Mouse (Mus musculus) forebrain, embryonic 15.5 days (tissue): ENCODE measurements around the gene Sema3g. TPM values are rescaled to one million over a fixed set of nuclear protein-coding genes. Genes with fewer than 3 reads are reported as not detected.

Experiments used
- ATAC-seq: fragments of 200-750 bp; cut with Nextera tagmentation; replicated peaks from 2 replicates; pipeline ENCODE4 v1.8.0; 2017; ENCODE audit warnings: mild to moderate bottlenecking, moderate TSS enrichment, moderate library complexity
- H3K27ac ChIP-seq: fragments of 300-500 bp; sonication (generic); replicated peaks from 2 replicates; pipeline ENCODE4 v1.5.1; 2015; ENCODE audit warnings: mild to moderate bottlenecking, inconsistent platforms
- H3K27me3 ChIP-seq: fragments of 300-500 bp; sonication (generic); 2 replicates; pipeline ENCODE4 v1.6.1; 2015; ENCODE audit warnings: inconsistent platforms
- H3K36me3 ChIP-seq: fragments of 300-500 bp; sonication (generic); 2 replicates; pipeline ENCODE4 v1.6.1; 2015; ENCODE audit warnings: mild to moderate bottlenecking, inconsistent platforms
- H3K4me1 ChIP-seq: fragments of 300-500 bp; sonication (generic); 2 replicates; pipeline ENCODE4 v1.6.1; 2015; ENCODE audit warnings: inconsistent platforms
- H3K4me2 ChIP-seq: fragments of 300-500 bp; sonication (generic); replicated peaks from 2 replicates; pipeline ENCODE4 v1.6.1; 2015; ENCODE audit warnings: mild to moderate bottlenecking, inconsistent platforms
- H3K4me3 ChIP-seq: fragments of 300-500 bp; sonication (generic); 2 replicates; pipeline ENCODE4 v1.5.1; 2015; ENCODE audit warnings: mild to moderate bottlenecking, inconsistent platforms
- H3K9ac ChIP-seq: fragments of 300-500 bp; sonication (generic); replicated peaks from 2 replicates; pipeline ENCODE4 v1.6.1; 2015; ENCODE audit warnings: mild to moderate bottlenecking, inconsistent platforms
- H3K9me3 ChIP-seq: fragments of 300-500 bp; sonication (generic); 2 replicates; pipeline ENCODE4 v1.6.1; 2016; ENCODE audit warnings: inconsistent platforms
- WGBS: fragments of 180-500 bp; shearing (Covaris S2); methylation state at CpG from one replicate; pipeline ENCODE4 v1.1.7; 2015; ENCODE audit warnings: mixed read lengths; 5-methylcytosine and 5-hydroxymethylcytosine counted together
- polyA plus RNA-seq: library from polyadenylated mRNA; unstranded; fragments of >200 nt; fragmentation: Nextera tagmentation; extraction: Ambion mirVana; gene quantifications from 2 replicates; pipeline ENCODE4 v1.2.1, GENCODE M21; 2015

The Sema3g gene
- polyA plus RNA-seq, 1 experiment from 2014 or later, result 0.53 TPM

GRCm38 (mm10) chr14:31237101-31237882, 19.6 kb downstream of the Sema3g start:
- Histone ChIP-seq H3K27ac (no peak overlapping the region), H3K4me1 (no peaks in the 10 kb centered on the region), H3K9ac (no peak overlapping the region), H3K36me3 (no peaks in the 10 kb centered on the region), H3K4me2 (no peak overlapping the region), H3K27me3 (no peaks in the 10 kb centered on the region), H3K9me3 (no peaks in the 10 kb centered on the region), H3K4me3 (no peak overlapping the region)
- ATAC-seq, result no peak
- WGBS, result 85% methylated on average over 7 of the region's 7 CpGs

DNA sequence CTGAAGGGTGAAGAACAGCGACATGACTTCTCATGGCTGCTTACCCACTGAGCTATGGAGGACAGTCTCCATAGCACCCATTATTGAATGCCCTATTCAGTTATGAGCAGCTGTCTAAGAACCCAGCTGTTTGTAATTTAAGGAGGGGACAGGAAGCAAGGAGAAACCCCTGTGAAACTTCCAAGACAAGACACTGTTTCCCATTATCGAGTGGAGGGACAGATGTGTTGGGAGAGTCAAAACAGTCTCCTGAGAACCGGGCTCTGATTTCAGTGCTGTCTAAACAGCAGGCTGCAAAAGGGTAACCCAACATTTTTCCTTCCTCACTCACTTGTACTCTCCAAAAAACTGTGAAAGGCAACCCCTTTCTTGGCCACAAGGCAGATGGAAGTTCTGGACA, 22.9 kb downstream of the Sema3g start:
- 80% methylated on average over 3 of the region's 3 CpGs for WGBS
- Histone ChIP-seq H3K4me3 (no peak overlapping the region), H3K27ac (no peak overlapping the region), H3K4me1 (no peaks in the 10 kb centered on the region), H3K9ac (no peak overlapping the region), H3K9me3 (no peaks in the 10 kb centered on the region), H3K4me2 (no peak overlapping the region), H3K36me3 (no peaks in the 10 kb centered on the region), H3K27me3 (no peaks in the 10 kb centered on the region)
- no peak for ATAC-seq

DNA sequence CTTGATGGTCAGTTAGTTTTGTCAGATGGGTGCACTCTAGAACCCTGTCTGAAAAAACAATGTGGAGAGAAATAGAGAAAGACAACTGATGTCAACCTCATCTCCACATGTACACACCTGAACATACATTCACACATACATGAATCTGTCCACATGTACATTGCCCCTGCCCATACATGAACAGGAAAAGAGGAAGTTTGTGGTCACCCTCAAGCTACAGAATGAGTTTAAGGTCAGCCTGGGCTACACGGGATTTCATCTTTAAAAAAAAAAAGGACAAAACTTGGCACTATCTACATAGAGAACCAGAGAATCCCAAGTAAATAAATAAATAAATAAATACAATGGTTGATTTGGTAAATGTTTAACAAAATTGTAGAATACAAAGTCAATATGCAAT, 27.1 kb downstream of the Sema3g start:
- Histone ChIP-seq H3K9me3 (no peaks in the 10 kb centered on the region), H3K4me1 (no peaks in the 10 kb centered on the region), H3K27me3 (no peaks in the 10 kb centered on the region), H3K36me3 (no peaks in the 10 kb centered on the region), H3K4me2 (no peak overlapping the region), H3K4me3 (no peak overlapping the region), H3K27ac (no peak overlapping the region), H3K9ac (no peak overlapping the region)
- 85% methylated on average over 1 of the region's 1 CpGs for WGBS
- ATAC-seq, result no peak

DNA sequence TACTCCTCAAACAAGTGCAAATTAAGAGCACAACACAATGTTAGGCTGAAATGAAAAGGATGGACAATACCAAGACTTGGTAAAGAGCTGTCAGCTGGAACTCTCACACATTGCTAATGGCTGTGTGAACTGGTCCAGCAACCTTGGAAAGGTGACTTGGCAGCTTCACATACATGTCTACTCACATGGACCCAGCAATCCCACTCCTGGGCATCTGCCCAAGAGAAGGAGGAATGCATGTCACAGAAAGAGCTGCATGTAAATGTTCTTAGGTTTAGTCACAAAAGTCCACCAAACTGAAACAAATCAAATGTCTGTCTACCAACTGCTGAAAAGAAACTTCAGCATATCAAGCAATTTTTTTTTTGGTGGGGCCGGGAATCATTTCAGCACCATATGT, 28.3 kb downstream of the Sema3g start:
- no peaks in the 10 kb centered on the region for H3K9me3 ChIP-seq
- H3K36me3 ChIP-seq, result no peaks in the 10 kb centered on the region
- H3K4me2 ChIP-seq, result no peak overlapping the region
- peaks cover 7% of the 10 kb centered on the region for H3K4me1 ChIP-seq
- no peaks in the 10 kb centered on the region for H3K27me3 ChIP-seq
- no peak for ATAC-seq
- H3K9ac ChIP-seq, result no peak overlapping the region
- no peak overlapping the region for H3K27ac ChIP-seq
- WGBS, result 77% methylated on average over 1 of the region's 1 CpGs
- H3K4me3 ChIP-seq, result no peak overlapping the region

DNA sequence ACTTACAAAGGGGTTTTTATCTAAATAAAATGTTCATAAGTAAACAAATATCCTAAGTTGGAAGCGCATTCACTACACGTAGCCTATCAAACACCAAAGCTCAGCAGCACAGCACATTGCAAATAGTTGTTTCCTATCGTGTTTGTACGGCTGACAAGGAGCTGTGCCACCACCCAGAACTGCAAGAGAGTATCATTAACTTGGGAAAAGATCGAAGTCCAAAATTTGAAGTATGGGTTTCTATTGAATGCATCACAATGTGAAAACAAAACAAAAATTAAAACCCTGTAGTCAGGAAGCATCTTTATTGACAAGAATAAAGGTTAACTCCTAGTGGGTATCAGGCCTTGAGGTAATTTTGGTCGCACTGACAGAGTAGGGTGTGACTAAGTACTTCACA, 30.7 kb downstream of the Sema3g start:
- peaks cover 2% of the 10 kb centered on the region for H3K36me3 ChIP-seq
- H3K4me3 ChIP-seq, result no peak overlapping the region
- no peaks in the 10 kb centered on the region for H3K9me3 ChIP-seq
- H3K4me2 ChIP-seq, result no peak overlapping the region
- no peak overlapping the region for H3K9ac ChIP-seq
- no peaks in the 10 kb centered on the region for H3K27me3 ChIP-seq
- H3K27ac ChIP-seq, result no peak overlapping the region
- peaks cover 20% of the 10 kb centered on the region for H3K4me1 ChIP-seq
- no peak for ATAC-seq
- WGBS, result 94% methylated on average over 6 of the region's 6 CpGs

DNA sequence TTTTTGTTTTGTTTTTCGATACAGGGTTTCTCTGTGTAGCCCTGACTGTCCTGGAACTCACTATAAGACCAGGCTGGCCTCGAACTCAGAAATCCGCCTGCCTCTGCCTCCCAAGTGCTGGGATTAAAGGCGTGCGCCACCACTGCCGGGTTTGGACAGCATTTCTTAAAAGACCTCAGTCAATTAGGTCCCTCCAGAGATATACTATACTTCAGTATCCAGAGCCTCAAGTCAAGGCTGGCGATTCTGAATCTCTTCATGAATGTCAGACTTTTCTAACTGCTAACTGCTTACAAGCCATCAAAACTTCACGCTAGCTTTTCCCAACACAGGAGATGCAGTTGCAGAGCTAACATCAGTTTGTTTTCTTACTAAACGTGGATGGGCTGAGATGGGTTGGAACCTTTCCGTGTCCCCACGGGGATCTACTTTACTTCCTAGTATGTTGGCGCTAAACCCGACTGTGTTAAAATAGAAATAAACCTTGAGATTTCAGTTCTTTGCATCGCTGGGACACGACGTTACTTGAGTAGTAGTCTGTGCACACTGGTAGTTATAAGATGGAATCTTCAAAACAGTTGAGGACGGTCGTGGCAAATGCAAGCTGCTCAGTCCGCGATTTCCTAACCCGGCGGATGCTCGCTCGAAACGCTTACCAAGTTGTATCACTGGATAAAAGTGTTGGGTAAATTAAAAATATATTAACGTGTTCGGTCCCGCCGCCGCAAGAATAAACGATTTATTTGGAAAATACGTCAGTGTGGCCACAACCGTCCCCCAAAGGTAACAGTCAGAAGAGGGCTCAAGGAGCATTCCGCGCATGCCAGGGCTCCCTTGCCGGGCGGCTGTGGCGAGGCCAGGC, 32.8 kb downstream of the Sema3g start:
- H3K9me3 ChIP-seq, result no peaks in the 10 kb centered on the region
- H3K27ac ChIP-seq, result peak overlapping the region; percentile 91
- peak overlapping the region; percentile 95 for H3K9ac ChIP-seq
- H3K4me3 ChIP-seq, result peak overlapping the region; percentile 77
- peaks cover 20% of the 10 kb centered on the region for H3K4me1 ChIP-seq
- H3K27me3 ChIP-seq, result no peaks in the 10 kb centered on the region
- 20% methylated on average over 38 of the region's 38 CpGs for WGBS
- H3K4me2 ChIP-seq, result peak overlapping the region; percentile 59
- peaks cover 23% of the 10 kb centered on the region for H3K36me3 ChIP-seq
- ATAC-seq, result peak; percentile 36; the same call in 1 of the 2 replicates

DNA sequence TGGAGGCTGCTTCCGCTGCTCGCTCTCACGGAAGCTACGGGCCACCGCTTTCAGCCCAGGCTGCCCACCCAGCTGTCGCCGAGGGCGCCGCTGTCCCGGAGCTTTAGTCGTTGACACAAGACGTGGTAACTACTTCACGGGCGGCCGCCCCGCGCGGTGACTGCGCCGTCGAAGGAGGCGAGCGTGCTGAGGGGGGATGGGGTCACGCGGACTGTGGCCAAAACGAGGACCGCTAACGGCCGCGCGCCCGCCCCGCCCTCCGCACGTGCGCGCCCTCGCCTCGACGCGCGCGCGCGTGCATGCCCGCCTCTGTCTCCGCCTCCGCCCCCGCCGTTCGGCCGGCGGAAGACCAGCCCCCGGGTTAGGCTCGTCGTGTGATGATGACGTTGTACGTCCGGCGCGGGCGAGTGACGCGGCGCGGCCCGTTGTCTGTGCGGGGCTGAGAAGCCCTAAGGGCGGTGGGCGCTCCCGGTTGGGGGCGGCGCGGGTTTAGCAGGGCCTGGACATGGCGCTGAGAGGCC, 33.5 kb downstream of the Sema3g start, which contains the start of the genes Phf7 and Bap1:
TSS of gene Phf7 (minus strand) at position 234 of the 521 bp plus-strand sequence.
TSS of gene Bap1 (plus strand) at position 367 of the 521 bp plus-strand sequence.
- H3K36me3 ChIP-seq, result peaks cover 30% of the 10 kb centered on the region
- no peaks in the 10 kb centered on the region for H3K27me3 ChIP-seq
- peak within 1 kb of the TSS; percentile 91 for H3K27ac ChIP-seq
- peak within 1 kb of the TSS; percentile 95 for H3K9ac ChIP-seq
- peaks cover 20% of the 10 kb centered on the region for H3K4me1 ChIP-seq
- H3K9me3 ChIP-seq, result no peaks in the 10 kb centered on the region
- peak within 1 kb of the TSS; percentile 63 for H3K4me2 ChIP-seq
- peak; percentile 92 for ATAC-seq
- WGBS, result under 1% methylated on average over 73 of the region's 75 CpGs
- H3K4me3 ChIP-seq, result peak within 1 kb of the TSS; percentile 77

DNA sequence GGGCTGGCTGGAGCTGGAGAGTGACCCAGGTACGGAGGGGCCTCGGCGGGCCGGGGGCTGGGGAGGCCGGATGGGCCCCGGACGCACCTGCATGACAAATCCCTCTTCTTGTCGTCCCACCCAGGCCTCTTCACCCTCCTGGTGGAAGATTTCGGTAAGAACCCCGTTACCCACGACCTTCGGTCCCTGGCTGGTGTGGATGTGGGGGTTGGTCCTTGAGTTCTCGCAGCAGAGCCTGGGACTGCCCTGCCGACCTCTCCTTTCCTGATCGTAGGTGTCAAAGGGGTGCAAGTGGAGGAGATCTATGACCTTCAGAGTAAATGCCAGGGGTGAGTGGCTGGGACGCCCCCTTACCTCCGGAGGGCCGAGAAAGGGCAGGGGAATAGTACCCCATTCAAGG, 34.0 kb downstream of the Sema3g start:
- WGBS, result 2% methylated on average over 18 of the region's 18 CpGs
- Histone ChIP-seq H3K4me2 (peak overlapping the region; percentile 63), H3K27ac (peak overlapping the region; percentile 91), H3K4me3 (peak overlapping the region; percentile 77), H3K36me3 (peaks cover 35% of the 10 kb centered on the region), H3K4me1 (peaks cover 20% of the 10 kb centered on the region), H3K27me3 (no peaks in the 10 kb centered on the region), H3K9ac (peak overlapping the region; percentile 95), H3K9me3 (no peaks in the 10 kb centered on the region)
- no peak for ATAC-seq

DNA sequence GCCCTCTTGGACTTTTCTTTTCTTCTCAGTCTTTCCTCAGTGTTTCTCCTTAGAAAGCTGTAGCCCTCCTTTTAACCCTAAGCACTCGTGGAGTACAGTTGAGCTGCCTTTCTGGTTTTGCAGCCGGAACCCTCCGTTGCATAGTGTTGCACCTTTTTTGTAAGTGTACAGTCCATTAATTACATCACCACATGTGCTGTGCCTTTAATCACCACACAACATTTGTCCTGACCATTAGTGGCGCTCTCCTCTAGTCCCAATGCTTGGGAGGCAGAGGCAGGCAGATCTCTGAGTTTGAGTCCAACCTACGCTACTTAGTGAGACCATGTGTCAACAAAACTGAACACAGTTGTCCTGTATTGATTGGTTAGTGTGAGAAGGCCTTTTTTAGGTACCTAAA, 34.4 kb downstream of the Sema3g start:
- no peak overlapping the region for H3K27ac ChIP-seq
- H3K9me3 ChIP-seq, result no peaks in the 10 kb centered on the region
- peaks cover 39% of the 10 kb centered on the region for H3K36me3 ChIP-seq
- H3K4me1 ChIP-seq, result peaks cover 20% of the 10 kb centered on the region
- no peak for ATAC-seq
- peak overlapping the region; percentile 63 for H3K4me2 ChIP-seq
- H3K9ac ChIP-seq, result peak overlapping the region; percentile 95
- no peaks in the 10 kb centered on the region for H3K27me3 ChIP-seq
- H3K4me3 ChIP-seq, result peak overlapping the region; percentile 77
- 89% methylated on average over 5 of the region's 5 CpGs for WGBS

- no peaks in the 10 kb centered on the region for H3K27me3 ChIP-seq
- H3K9ac ChIP-seq, result no peak overlapping the region
- WGBS, result 98% methylated on average over 14 of the region's 14 CpGs
- H3K36me3 ChIP-seq, result peaks cover 80% of the 10 kb centered on the region
- no peak overlapping the region for H3K4me2 ChIP-seq
- no peak for ATAC-seq
- no peaks in the 10 kb centered on the region for H3K4me1 ChIP-seq
- no peaks in the 10 kb centered on the region for H3K9me3 ChIP-seq
- H3K4me3 ChIP-seq, result no peak overlapping the region
- H3K27ac ChIP-seq, result no peak overlapping the region
Measured at GRCm38 (mm10) chr14:31258476-31259050, 40.9 kb downstream of the Sema3g start.

DNA sequence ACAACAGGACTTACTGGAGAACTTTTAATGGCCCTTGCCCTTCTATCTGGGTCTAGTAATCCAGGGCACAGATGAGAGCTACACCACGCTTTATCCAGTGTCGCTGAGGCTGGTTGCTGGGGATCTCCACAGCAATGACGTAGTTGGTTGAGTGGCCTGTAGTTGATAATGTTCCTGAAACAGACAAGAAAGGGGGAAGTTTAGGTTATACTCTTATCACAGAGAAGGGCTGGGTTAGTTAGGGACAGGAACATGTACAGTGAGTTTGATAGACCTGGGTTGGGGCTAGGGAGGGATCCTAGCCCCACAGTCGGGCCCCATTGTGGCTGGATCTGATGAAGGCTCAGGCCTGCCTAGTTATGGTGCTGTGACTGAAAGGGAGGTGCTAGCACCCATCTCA, 42.7 kb downstream of the Sema3g start:
- no peak overlapping the region for H3K9ac ChIP-seq
- H3K9me3 ChIP-seq, result no peaks in the 10 kb centered on the region
- H3K4me1 ChIP-seq, result no peaks in the 10 kb centered on the region
- no peak overlapping the region for H3K27ac ChIP-seq
- H3K4me3 ChIP-seq, result no peak overlapping the region
- ATAC-seq, result no peak
- no peak overlapping the region for H3K4me2 ChIP-seq
- WGBS, result over 99% methylated on average over 4 of the region's 4 CpGs
- peaks cover 61% of the 10 kb centered on the region for H3K36me3 ChIP-seq
- H3K27me3 ChIP-seq, result no peaks in the 10 kb centered on the region

DNA sequence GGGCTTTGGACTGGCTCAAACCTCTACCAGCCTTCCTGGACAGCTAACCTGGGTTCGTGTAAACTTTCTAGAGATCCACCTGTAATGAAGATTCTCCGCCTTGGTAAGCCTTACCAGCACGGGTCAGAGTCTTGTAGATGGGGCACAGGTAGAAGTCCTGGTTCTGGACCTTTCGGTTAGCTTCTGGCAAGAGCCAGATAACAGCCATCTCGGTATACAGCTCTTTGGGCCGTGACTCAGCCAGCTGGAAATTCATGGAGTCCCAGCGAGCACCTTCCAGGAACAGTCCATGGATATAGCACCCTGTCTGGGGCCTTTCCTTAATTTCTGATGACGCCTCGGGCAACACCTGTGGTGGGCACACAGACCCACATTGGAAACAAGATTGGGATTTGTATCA, 43.3 kb downstream of the Sema3g start:
- Histone ChIP-seq H3K27ac (no peak overlapping the region), H3K9ac (no peak overlapping the region), H3K4me1 (no peaks in the 10 kb centered on the region), H3K27me3 (no peaks in the 10 kb centered on the region), H3K36me3 (peaks cover 56% of the 10 kb centered on the region), H3K4me3 (no peak overlapping the region), H3K9me3 (no peaks in the 10 kb centered on the region), H3K4me2 (no peak overlapping the region)
- 93% methylated on average over 9 of the region's 9 CpGs for WGBS
- ATAC-seq, result no peak
